Mouse (Mus musculus) bone marrow macrophage, adult 2 months (primary cell): ENCODE data around the gene Dusp10.

Source experiments
- CTCF ChIP-seq: IDR thresholded peaks from 2 replicates; pipeline ENCODE4 v1.5.1; 2012; ENCODE audit warnings: low read depth, mild to moderate bottlenecking, low read length, moderate library complexity
- POLR2A ChIP-seq: IDR thresholded peaks from 2 replicates; pipeline ENCODE4 v1.6.1; 2012; ENCODE audit warnings: mild to moderate bottlenecking, low read depth, low read length, borderline replicate concordance

DNA sequence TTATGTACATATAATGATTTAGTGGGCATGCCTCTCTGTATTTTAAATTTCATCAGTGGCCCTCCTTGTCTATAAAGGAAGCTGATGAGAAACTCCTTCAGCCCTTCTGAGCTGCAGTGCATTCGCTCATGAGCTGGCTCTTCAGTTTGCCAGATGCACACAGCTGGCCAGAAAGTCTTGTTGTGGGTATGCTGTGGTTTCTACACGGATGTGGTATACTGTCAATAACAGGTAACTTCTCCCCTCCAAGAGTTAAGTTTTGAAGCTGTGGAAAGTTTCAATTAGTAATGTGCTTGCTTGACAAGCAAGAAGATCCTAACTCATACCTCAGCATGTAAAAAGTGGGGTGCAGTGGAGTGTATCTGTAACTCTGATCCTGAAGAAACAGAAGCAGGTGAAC, 104.9 kb downstream of the Dusp10 start:
- TF ChIP-seq POLR2A, result no peak
- TF ChIP-seq CTCF, result no peak
